Mouse (Mus musculus): Measurements from ENCODE around the gene Pla2g2f. TPM values are rescaled to one million over a fixed set of nuclear protein-coding genes. Genes with fewer than 3 reads are reported as not detected.

The Pla2g2f gene
- total RNA-seq, 2 experiments from 2014 or later = 1.6 to 2.3 TPM

DNA sequence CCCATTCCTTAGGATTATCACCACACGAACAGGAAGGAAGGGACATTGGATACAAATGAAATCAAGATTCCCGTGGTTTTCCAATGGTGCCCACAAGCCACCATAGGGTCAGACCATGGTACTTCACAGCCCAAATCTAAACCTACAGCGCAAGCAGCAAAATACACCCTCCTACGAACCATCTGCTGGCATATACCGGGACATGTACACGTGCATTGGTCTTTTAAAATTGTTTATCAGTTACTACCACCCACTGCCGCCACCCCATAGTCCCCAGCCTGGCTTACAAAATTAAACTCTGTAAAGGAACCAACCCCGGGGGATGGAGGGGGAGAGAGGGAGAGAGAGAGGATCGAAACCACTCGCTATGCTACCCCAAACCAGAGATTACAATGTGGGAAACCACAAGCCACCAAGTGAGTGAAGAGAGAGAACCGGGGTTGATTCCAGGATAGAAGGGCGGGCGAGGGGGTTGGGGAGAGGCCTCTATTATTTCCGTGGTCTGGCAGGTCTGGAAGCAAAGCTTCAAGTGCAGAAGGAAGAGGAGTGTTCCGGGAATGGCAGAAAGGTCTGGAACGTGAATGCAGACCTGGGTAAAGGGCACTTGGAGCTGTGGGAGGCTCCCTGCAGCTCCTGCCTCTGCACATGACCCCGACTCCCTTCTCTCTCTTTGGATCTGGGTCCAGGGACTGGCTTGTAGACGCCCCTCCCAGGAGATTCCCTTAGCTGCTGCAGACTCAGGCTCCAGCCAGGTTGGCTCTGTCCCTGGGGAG lies 32.9 kb downstream of the Pla2g2f start, which contains the start of gene Pla2g2c:
Pla2g2c (plus strand) TSS at position 439 of the 773 bp plus-strand sequence.
- TF ChIP-seq CTCF (conservative IDR thresholded peaks at IDR 0.05) = no peak
- Histone ChIP-seq H3K4me3 (peak within 1 kb of the TSS; percentile 43), H3K27ac (peak within 1 kb of the TSS; percentile 94)
- DNase-seq (ENCODE audit: low spot score in 2 of 2) = peak; percentile 37 to 51

DNA sequence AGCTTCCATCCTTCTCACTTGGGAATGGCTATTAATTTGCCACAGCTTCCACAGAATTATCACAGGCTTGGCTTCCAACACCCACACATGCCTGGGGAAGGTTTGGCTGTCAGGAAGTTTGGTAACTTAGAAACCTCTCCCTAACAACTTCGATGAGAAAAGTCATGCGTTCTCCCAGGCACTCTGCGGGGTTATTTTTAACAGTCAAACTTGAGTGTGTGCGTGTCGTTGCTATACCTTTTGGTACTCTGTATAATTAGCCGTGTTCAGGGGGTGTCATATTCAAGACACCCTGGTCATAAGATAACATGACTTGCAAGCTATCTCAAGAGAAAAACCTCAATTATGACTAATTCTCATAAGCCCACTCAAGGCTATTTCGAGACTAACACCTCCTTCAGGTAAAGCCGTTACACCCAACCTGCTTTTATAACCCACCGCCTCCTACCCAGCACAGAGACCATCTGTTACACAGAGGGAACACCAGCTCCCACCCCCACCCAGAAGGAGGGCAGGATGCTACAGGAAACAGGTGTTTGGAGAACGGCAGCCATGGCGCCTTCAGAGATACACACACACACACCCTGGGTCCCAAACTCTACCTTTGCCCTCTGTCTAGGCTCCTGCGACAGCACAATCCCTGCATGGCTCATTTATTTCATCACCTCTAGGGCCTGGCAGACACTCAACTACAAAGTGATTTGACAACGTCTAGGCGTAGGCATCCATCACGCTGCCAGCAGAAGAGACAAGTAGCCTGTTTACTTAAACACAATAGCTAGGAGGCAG lies 33.7 kb downstream of the Pla2g2f start:
- TF ChIP-seq CTCF (conservative IDR thresholded peaks at IDR 0.05) = no peak
- peak; percentile 47 to 52 for DNase-seq (ENCODE audit: low spot score in 2 of 2)
- H3K27ac ChIP-seq = peak overlapping the region; percentile 94
- H3K4me3 ChIP-seq = no peak overlapping the region; the same call in 1 of the 2 replicates

DNA sequence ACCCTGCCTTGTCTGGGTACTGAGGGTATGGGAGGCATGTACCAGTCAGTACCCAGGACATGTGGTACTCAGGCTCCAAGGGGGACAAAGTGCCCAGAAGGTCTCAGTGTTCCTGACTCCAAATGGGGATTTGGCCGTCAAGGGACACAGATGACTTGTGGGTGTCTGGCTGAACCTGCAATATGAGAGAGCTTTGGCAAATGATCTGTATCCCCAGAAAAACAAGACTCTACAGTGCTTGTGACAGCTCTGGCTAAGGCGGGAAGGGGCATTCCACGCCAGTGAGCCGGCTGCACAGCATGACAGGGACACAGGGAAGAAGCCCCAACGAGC lies 38.2 kb downstream of the Pla2g2f start:
- no peak for TF ChIP-seq CTCF (conservative IDR thresholded peaks at IDR 0.05)
- Histone ChIP-seq H3K4me3 (no peak overlapping the region), H3K27ac (peak overlapping the region; percentile 89)
- peak in 1 of 2 experiments; percentile 31 for DNase-seq (ENCODE audit: low spot score in 2 of 2)

DNA sequence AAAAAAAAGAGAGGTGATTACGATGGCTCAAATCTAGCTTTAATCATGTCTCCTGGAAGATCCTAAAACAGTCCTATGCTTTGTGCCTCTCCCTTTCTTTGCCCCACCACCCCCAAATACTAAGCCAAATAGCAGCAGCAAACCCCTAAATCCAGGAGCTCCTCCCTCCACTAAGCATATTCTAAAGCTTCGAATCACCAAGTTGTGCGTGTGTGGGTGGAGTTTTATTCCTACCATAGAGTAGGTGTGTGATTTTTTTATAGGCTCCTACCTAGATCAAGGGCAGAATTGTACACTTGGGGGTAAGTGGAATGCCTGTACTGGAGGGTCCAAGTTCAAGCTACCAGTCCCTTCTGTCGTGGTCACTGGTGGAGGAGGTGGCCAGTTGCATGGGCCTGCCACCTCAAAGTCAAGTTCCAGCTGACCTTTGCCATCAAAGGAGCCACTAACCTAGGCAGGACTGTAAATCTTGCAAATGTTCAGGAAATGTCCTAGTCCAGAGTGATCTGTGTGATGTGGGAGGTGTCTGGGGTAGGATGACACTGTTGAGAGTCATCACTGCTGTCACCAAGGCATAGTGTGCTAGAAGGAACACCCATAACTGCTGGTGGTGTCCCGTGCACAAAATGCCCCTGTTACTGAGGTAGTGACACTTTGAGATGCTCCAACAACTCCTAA lies 38.7 kb downstream of the Pla2g2f start:
- DNase-seq (ENCODE audit: low spot score in 2 of 2) = no peak
- Histone ChIP-seq H3K27ac (peak overlapping the region; percentile 89), H3K4me3 (no peak overlapping the region)
- TF ChIP-seq CTCF (conservative IDR thresholded peaks at IDR 0.05) = no peak

DNA sequence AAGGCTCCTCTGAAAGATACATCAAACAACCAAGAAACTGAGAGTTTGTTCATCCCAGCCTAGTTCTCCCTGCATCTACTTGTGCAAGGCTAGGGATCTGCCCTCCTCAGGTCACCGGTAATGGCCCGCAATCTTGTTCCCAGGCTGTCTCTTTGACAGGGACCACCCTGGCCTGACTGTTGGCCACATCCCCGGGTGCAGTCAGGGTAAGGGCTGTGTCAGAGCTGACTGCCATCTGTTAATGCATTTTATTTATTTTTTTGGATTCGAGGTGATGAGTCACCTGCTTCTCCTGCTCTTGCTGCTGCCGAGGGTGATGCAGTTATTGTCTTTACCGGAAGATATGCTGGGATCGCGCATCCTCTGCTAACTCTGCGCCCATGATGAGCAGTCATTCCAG lies 40.7 kb downstream of the Pla2g2f start:
- peak overlapping the region; percentile 51; the same call in 1 of the 2 replicates for H3K27ac ChIP-seq
- H3K4me3 ChIP-seq = no peak overlapping the region
- no peak for TF ChIP-seq CTCF (conservative IDR thresholded peaks at IDR 0.05)
- DNase-seq (ENCODE audit: low spot score in 2 of 2) = no peak

DNA sequence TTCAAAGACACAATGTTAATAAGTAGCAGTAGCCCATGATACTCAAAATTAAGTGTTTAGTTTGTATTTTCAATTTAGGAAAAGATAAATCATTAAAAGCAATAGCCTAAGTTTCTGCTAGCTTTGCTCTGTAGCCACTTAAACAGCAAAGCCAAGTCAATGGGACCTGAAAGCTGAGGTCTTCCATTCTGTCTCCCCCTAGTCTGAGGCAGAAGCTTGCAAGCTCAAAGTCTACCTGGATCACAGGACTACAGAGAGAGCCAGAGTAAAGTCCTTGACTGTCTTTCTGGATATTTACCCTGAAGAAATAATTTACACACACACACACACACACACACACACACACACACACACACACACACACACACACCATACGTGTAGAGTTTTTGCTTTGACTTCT lies 43.2 kb downstream of the Pla2g2f start:
- DNase-seq (ENCODE audit: low spot score in 2 of 2) = no peak
- TF ChIP-seq CTCF (conservative IDR thresholded peaks at IDR 0.05) = no peak
- Histone ChIP-seq H3K4me3 (no peak overlapping the region), H3K27ac (no peak overlapping the region)

DNA sequence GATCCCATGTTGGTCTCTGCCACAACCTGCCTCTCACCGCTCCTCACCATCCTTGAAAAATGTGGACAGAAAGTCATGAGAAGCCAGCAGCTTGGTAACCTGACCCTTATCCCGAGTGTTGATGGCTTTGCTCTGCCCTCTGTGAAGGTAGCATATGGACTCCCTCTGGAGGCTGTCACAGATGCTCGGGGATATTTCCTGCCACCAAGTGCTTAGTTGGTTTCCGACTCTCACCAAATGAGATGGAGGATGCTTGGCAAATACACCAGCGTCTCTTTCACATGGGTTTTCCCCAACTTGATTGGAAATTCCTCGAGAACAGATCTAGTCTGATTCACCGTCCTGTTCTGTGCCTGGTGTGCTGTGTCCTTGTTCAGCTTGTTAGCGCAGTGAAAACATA lies 44.8 kb downstream of the Pla2g2f start:
- peak overlapping the region; percentile 24; the same call in 1 of the 2 replicates for H3K27ac ChIP-seq
- H3K4me3 ChIP-seq = no peak overlapping the region
- TF ChIP-seq CTCF (conservative IDR thresholded peaks at IDR 0.05) = no peak

DNA sequence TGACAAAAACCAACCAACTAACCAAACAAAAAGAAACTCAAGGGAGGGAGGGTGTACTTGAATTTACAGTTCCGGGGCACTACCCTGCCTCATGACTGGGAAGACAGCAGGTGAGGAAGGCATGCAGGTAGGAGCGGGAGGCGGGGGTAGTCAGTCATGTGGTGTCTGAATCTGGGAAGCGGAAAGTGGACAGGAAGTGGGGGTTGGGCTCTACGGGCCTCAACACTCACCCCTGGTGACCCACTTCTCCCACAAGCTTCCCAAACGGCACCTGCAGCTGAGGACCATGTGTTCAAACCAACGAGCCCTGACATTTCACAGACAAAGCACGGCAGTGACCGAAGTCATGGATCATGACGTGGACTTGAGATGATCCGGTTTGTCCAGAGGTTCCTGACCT lies 45.3 kb downstream of the Pla2g2f start:
- TF ChIP-seq CTCF (conservative IDR thresholded peaks at IDR 0.05) = no peak
- Histone ChIP-seq H3K27ac (0 out of 2 replicates have a peak overlapping the region, but pooled peaks have one; percentile 7), H3K4me3 (no peak overlapping the region)
- no peak for DNase-seq (ENCODE audit: low spot score in 2 of 2)

More for the DNA sequence above, 44.8 kb downstream of the Pla2g2f start:
- no peak for DNase-seq (ENCODE audit: low spot score in 2 of 2)

DNA sequence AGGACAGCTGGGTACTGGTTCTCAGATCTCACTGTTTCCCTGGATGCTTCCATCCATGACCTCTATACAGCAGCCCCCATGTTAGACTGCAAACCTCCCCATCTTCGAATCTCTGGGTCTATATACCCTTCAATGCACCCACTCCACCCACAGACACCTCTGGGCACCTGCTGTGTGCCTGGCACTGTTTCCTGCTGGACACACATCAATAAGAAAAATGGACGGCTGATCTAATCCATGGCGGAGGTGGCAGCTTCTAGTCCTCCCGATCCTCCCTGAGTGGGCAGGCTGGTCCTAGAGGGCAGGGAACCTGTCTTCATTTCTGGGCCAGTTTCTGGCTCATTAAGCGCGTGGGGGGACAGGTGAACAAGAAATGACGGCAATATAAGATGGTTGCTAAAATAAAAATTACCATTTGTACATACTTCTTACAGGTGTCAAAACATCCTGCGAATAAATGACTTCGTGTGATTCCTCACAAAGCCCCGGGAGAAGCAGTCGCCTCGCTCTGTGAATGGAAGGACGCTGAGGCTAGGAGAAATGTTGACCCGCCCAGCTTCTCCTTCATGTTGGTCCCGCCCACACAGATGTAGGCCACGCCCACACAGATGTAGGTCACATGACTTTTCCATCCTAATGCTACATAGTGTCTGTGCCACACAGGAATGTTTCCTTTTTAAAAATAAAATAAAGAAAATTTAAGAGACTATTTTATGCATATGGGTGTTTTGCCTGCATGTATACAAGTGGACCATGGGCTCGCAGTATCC lies 46.2 kb downstream of the Pla2g2f start:
- no peak overlapping the region for H3K4me3 ChIP-seq
- TF ChIP-seq CTCF (conservative IDR thresholded peaks at IDR 0.05) = no peak
- no peak for DNase-seq (ENCODE audit: low spot score in 2 of 2)
- peak overlapping the region; percentile 88 for H3K27ac ChIP-seq

DNA sequence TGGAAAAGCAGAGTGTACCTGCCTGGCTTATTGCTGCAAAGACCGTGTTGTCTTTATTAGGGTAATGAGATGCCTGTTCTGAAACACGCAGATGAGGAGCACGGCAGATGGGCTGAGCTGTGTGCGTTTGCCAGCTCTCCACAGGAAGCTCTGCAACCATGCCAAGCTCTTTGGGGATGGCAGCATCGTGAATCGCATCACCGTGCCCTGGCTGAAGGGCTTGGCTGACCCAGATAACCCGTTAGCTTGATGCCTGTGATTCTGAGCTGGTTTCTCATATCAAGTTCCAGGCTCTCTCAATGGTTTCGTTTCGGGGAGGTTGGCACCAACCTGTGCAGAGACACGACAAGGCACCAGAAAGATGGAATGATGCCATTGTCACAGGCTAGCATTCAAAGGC lies 46.8 kb downstream of the Pla2g2f start:
- peak overlapping the region; percentile 24; the same call in 1 of the 2 replicates for H3K4me3 ChIP-seq
- peak overlapping the region; percentile 88 for H3K27ac ChIP-seq
- DNase-seq (ENCODE audit: low spot score in 2 of 2) = peak; percentile 60 to 64
- no peak for TF ChIP-seq CTCF (conservative IDR thresholded peaks at IDR 0.05)

DNA sequence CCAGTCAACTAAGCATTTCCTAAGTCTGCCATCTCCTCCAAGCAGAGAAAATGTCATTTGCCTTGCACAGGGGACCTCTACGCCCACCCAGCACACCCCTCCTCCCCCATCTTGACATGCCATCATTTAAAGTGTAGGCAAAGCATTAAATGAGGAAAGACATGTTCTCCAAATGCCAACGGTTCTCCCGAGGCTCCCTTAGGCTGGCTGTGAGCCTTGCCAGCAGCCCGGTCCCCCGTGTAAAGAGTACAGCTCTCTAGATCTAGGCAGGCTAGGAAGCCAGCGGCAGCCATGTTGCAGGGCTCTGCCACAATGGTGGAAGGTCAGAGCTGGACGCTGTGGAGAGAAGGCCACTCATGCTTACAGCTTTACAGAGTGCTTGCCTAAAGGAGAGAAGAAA lies 47.5 kb downstream of the Pla2g2f start:
- Histone ChIP-seq H3K4me3 (no peak overlapping the region; the same call in 1 of the 2 replicates), H3K27ac (peak overlapping the region; percentile 91)
- TF ChIP-seq CTCF (conservative IDR thresholded peaks at IDR 0.05) = no peak
- DNase-seq (ENCODE audit: low spot score in 2 of 2) = no peak

DNA sequence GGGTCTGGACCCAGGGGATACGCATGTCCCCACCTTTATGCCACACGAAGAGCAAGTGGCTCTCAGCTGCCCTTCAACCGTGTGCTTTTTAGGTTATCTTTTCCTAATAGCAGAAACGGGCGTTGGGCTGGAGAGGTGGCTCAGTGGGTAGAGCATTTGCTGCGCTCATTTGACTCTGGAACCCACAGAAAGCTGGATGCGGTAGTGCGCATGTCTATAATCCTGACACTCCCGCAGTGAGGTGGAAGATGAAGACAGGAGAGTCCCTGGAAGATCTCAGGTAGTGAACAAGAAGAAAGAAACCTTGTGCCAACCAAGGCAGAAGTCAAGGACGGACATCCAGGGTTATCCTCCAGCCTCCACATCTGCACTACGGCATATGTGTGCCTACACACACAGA lies 48.2 kb downstream of the Pla2g2f start:
- no peak for TF ChIP-seq CTCF (conservative IDR thresholded peaks at IDR 0.05)
- Histone ChIP-seq H3K4me3 (no peak overlapping the region), H3K27ac (no peak overlapping the region; the same call in 1 of the 2 replicates)
- DNase-seq (ENCODE audit: low spot score in 2 of 2) = no peak

All from layer of hippocampus, adult 2 months (tissue).